Mouse (Mus musculus) stomach, embryonic 14.5 days (tissue): Measurements from ENCODE around the gene Clpsl2. TPM values are rescaled to one million over a fixed set of nuclear protein-coding genes. Genes with fewer than 3 reads are reported as not detected.

Experiments used
- ATAC-seq: fragments of 200-750 bp; cut with Nextera tagmentation; 2 replicates; pipeline ENCODE4 v1.8.0; 2017; ENCODE audit warnings: low read depth, moderate TSS enrichment; ENCODE audit not compliant: insufficient number of reproducible peaks, insufficient read depth, low FRiP score
- H3K27ac ChIP-seq: fragments of 300-500 bp; sonication (generic); 2 replicates; pipeline ENCODE4 v1.5.1; 2014; ENCODE audit warnings: mild to moderate bottlenecking, low read length, moderate library complexity, mixed read lengths
- H3K27me3 ChIP-seq: fragments of 300-500 bp; sonication (generic); 2 replicates; pipeline ENCODE4 v1.6.1; 2014; ENCODE audit warnings: low read length, control low read depth, mixed read lengths; ENCODE audit not compliant: control insufficient read depth, insufficient read depth
- H3K36me3 ChIP-seq: fragments of 300-500 bp; sonication (generic); 2 replicates; pipeline ENCODE4 v1.6.1; 2014; ENCODE audit warnings: mild to moderate bottlenecking, control low read depth, low read length, moderate library complexity, mixed read lengths; ENCODE audit not compliant: control insufficient read depth, insufficient read depth
- H3K4me1 ChIP-seq: fragments of 300-500 bp; sonication (generic); 2 replicates; pipeline ENCODE4 v1.6.1; 2014; ENCODE audit warnings: low read length, control low read depth, mixed read lengths; ENCODE audit not compliant: control insufficient read depth, insufficient read depth
- H3K4me2 ChIP-seq: fragments of 300-500 bp; sonication (generic); replicated peaks from 2 replicates; pipeline ENCODE4 v1.6.1; 2014; ENCODE audit warnings: low read depth, low read length, control low read depth
- H3K4me3 ChIP-seq: fragments of 300-500 bp; sonication (generic); 2 replicates; pipeline ENCODE4 v1.5.1; 2014; ENCODE audit warnings: low read depth, low read length, control low read depth
- H3K9ac ChIP-seq: fragments of 300-500 bp; sonication (generic); replicated peaks from 2 replicates; pipeline ENCODE4 v1.6.1; 2014; ENCODE audit warnings: low read depth, mild to moderate bottlenecking, control low read depth, low read length, moderate library complexity, mixed read lengths
- H3K9me3 ChIP-seq: fragments of 300-500 bp; sonication (generic); 2 replicates; pipeline ENCODE4 v1.6.1; 2016; ENCODE audit warnings: low read depth, low read length, control low read depth; ENCODE audit not compliant: control insufficient read depth
- WGBS: fragments of 180-500 bp; shearing (Covaris S2); extraction: QIAGEN DNeasy Blood & Tissue Kit; methylation state at CpG from one replicate; pipeline ENCODE4 v1.1.7; 2014; 5-methylcytosine and 5-hydroxymethylcytosine counted together
- polyA plus RNA-seq: library from polyadenylated mRNA; unstranded; fragments of >200 nt; fragmentation: Nextera tagmentation; extraction: Ambion mirVana; gene quantifications from 2 replicates; pipeline ENCODE4 v1.2.1, GENCODE M21; 2014

Clpsl2 gene
- polyA plus RNA-seq, 1 experiment from 2014 or later, result not detected

- Histone ChIP-seq H3K9me3 (no peaks in the 10 kb centered on the region), H3K4me3 (peak overlapping the region; percentile 36), H3K9ac (peak overlapping the region; percentile 46), H3K36me3 (no peaks in the 10 kb centered on the region), H3K27me3 (no peaks in the 10 kb centered on the region), H3K27ac (peak overlapping the region; percentile 80), H3K4me1 (peaks cover 18% of the 10 kb centered on the region; the same call in 1 of the 2 replicates), H3K4me2 (peak overlapping the region; percentile 88)
- under 1% methylated on average over 45 of the region's 46 CpGs for WGBS
- ATAC-seq, result peak; percentile 51
Measured at GRCm38 (mm10) chr17:28517956-28518614, 31.1 kb upstream of the Clpsl2 start.

GRCm38 (mm10) chr17:28518615-28519071 lies 30.6 kb upstream of the Clpsl2 start:
- H3K9me3 ChIP-seq, result no peaks in the 10 kb centered on the region
- WGBS, result 16% methylated on average over 8 of the region's 8 CpGs
- H3K4me1 ChIP-seq, result peaks cover 18% of the 10 kb centered on the region; the same call in 1 of the 2 replicates
- H3K36me3 ChIP-seq, result no peaks in the 10 kb centered on the region
- peak overlapping the region; percentile 36 for H3K4me3 ChIP-seq
- ATAC-seq, result no peak
- H3K4me2 ChIP-seq, result peak overlapping the region; percentile 88
- 0 out of 2 replicates have a peak overlapping the region, but pooled peaks have one; percentile 80 for H3K27ac ChIP-seq
- H3K9ac ChIP-seq, result no peak overlapping the region
- H3K27me3 ChIP-seq, result no peaks in the 10 kb centered on the region

GRCm38 (mm10) chr17:28519827-28520226 lies 29.4 kb upstream of the Clpsl2 start:
- Histone ChIP-seq H3K27me3 (no peaks in the 10 kb centered on the region), H3K27ac (no peak overlapping the region), H3K9ac (no peak overlapping the region), H3K36me3 (no peaks in the 10 kb centered on the region), H3K4me3 (no peak overlapping the region), H3K4me1 (peaks cover 18% of the 10 kb centered on the region; the same call in 1 of the 2 replicates), H3K4me2 (no peak overlapping the region), H3K9me3 (no peaks in the 10 kb centered on the region)
- no peak for ATAC-seq
- WGBS, result 91% methylated on average over 3 of the region's 3 CpGs

- Histone ChIP-seq H3K9me3 (no peaks in the 10 kb centered on the region), H3K4me3 (no peak overlapping the region), H3K36me3 (no peaks in the 10 kb centered on the region), H3K9ac (no peak overlapping the region), H3K4me1 (peaks cover 18% of the 10 kb centered on the region; the same call in 1 of the 2 replicates), H3K27ac (no peak overlapping the region), H3K4me2 (no peak overlapping the region), H3K27me3 (no peaks in the 10 kb centered on the region)
- 72% methylated on average over 4 of the region's 4 CpGs for WGBS
- ATAC-seq, result no peak
Measured at GRCm38 (mm10) chr17:28520561-28520960, 28.6 kb upstream of the Clpsl2 start.

- 57% methylated on average over 5 of the region's 5 CpGs for WGBS
- Histone ChIP-seq H3K27me3 (no peaks in the 10 kb centered on the region), H3K36me3 (no peaks in the 10 kb centered on the region), H3K9ac (no peak overlapping the region), H3K9me3 (no peaks in the 10 kb centered on the region), H3K4me2 (no peak overlapping the region), H3K27ac (no peak overlapping the region), H3K4me1 (peaks cover 18% of the 10 kb centered on the region; the same call in 1 of the 2 replicates), H3K4me3 (no peak overlapping the region)
- ATAC-seq, result no peak
Measured at GRCm38 (mm10) chr17:28521071-28521726, 28.0 kb upstream of the Clpsl2 start.

GRCm38 (mm10) chr17:28521920-28522319 lies 27.3 kb upstream of the Clpsl2 start:
- Histone ChIP-seq H3K36me3 (no peaks in the 10 kb centered on the region), H3K4me3 (0 out of 2 replicates have a peak overlapping the region, but pooled peaks have one; percentile 63), H3K9ac (no peak overlapping the region), H3K27ac (no peak overlapping the region), H3K9me3 (no peaks in the 10 kb centered on the region), H3K4me2 (peak overlapping the region; percentile 91), H3K4me1 (peaks cover 17% of the 10 kb centered on the region; the same call in 1 of the 2 replicates), H3K27me3 (no peaks in the 10 kb centered on the region)
- 44% methylated on average over 6 of the region's 6 CpGs for WGBS
- ATAC-seq, result no peak

- H3K27me3 ChIP-seq, result no peaks in the 10 kb centered on the region
Measured at GRCm38 (mm10) chr17:28522623-28523354, 26.4 kb upstream of the Clpsl2 start.

GRCm38 (mm10) chr17:28523355-28524008 lies 25.7 kb upstream of the Clpsl2 start:
- peak overlapping the region; percentile 63 for H3K4me3 ChIP-seq
- H3K4me1 ChIP-seq, result peaks cover 18% of the 10 kb centered on the region; the same call in 1 of the 2 replicates
- ATAC-seq, result no peak
- H3K27me3 ChIP-seq, result no peaks in the 10 kb centered on the region
- H3K4me2 ChIP-seq, result peak overlapping the region; percentile 91
- 10% methylated on average over 28 of the region's 28 CpGs for WGBS
- H3K9me3 ChIP-seq, result no peaks in the 10 kb centered on the region
- peak overlapping the region; percentile 46 for H3K9ac ChIP-seq
- no peaks in the 10 kb centered on the region for H3K36me3 ChIP-seq
- peak overlapping the region; percentile 88; the same call in 1 of the 2 replicates for H3K27ac ChIP-seq

More at GRCm38 (mm10) chr17:28522623-28523354, 26.4 kb upstream of the Clpsl2 start:
- Histone ChIP-seq H3K4me1 (peaks cover 22% of the 10 kb centered on the region; the same call in 1 of the 2 replicates), H3K4me3 (peak overlapping the region; percentile 63), H3K4me2 (peak overlapping the region; percentile 91), H3K27ac (peak overlapping the region; percentile 88), H3K9me3 (no peaks in the 10 kb centered on the region), H3K9ac (peak overlapping the region; percentile 46), H3K36me3 (no peaks in the 10 kb centered on the region)
- peak; percentile 76 for ATAC-seq
- under 1% methylated on average over 61 of the region's 66 CpGs for WGBS
